Mouse (Mus musculus) brain, embryonic 14.5 days (tissue): ENCODE data around the gene Tax1bp1.
A peak's percentile ranks its signal among the peaks of the same experiment; 100 is the strongest.

Experiments
- CTCF ChIP-seq: fragments of 200-500 bp; IDR thresholded peaks from 2 replicates; pipeline ENCODE4 v1.5.1; 2012; ENCODE audit warnings: inconsistent platforms, mild to moderate bottlenecking, moderate library complexity, borderline replicate concordance; ENCODE audit not compliant: insufficient read depth, insufficient read length; ENCODE audit errors: extremely low read depth
- POLR2A ChIP-seq: fragments of 200-500 bp; IDR thresholded peaks from 2 replicates; pipeline ENCODE4 v1.6.1; 2012; ENCODE audit warnings: mild to moderate bottlenecking, inconsistent platforms, borderline replicate concordance; ENCODE audit not compliant: poor library complexity, insufficient read depth, insufficient read length, severe bottlenecking; ENCODE audit errors: extremely low read depth

DNA sequence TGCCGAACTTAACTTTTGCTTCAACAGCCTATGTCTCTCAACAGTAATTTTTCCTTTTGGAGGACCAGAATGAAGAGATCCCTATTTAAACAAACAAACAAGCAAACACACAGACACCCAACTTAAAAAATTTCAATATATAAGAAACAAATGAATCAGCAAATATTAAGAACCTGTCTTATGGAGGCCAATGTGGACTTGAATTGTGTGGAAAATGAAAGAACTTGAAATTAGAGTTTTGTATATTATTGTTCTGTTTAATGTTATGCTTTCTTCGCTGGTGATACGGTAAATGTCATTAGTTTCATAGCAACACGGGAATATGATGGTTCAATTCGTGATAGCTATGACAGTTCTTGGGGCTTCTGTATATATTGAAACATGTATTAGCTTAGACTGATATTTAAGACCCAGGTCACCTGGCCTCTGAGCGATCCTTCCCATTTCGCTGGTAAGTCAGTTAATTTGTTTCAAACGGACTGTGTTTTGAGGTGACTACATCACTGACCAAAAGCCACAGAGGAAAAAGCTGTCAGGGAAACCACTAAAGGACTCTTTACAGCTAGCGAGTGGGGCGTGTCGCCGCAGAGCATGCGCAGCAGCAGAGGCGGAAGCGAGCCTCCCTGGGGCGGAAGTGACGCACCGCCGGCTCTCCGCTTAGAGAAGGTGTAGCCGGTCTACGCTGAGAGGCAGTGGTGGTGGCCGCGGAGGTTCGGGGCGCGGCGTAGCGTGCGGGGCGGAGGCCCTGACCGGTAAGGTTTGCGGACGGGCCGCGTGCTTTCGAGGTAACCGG is at the start of gene Tax1bp1:
- TF ChIP-seq CTCF (no peak), POLR2A (peak; percentile 84)
